In the genomic region with DNA sequence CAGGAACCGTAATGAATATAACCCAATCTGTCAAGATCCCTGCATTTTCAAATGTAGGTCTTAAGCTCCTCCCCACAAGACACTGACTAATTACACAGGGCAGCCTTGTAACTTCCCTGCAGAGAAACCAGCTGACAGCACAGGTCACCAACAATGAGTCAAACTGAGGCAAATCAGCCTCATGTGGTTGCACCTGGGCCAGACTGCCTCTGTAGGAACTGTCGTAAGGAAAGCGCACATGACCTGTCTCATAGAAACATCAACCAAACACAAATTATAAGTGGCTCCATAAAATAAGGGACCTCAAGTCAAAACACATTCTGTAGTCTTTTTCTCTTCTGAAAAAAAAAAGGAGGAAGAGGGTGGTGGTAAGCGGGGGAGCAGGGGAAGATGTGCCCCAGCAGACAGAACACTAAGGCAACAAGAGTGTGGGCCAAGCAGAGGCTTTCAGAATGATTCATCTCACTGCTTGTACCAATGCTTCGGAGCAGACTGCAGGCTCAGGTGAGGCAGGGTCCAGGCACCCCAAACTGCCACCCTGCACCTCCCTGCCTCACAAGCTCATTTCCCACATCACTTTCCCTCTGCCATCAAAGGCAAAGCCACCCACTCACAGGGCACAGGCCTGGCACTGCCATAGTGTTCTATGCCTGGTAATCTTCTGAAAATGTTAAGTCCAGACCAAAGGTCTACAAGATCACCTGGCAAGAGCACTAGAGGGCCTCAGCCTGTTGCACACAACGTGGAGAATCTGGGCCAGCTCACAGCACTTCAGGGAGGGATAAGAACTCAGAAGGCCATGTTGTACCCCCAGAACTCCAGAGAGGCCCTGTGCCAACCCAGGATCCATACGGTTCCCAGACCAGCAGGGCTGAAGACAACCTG, we compare ENCODE assay signal across 8 mouse cellular contexts. TPM values are rescaled to one million over a fixed set of nuclear protein-coding genes. Genes with fewer than 3 reads are reported as not detected.
DNase-seq lines count a peak whose midpoint lies in the region; ATAC-seq and TF ChIP-seq lines count a peak whose summit lies in the region.

No protein-coding gene starts in this region.

- TF ChIP-seq POLR2A in bone marrow, adult 2 months (IDR thresholded peaks at IDR 0.05; ENCODE audit: borderline replicate concordance, control insufficient read depth, low read depth, low read length) = 0 out of 2 replicates have a peak, but pooled peaks have one; percentile 23

- H3K4me1 ChIP-seq in kidney, embryonic 16.5 days (ENCODE audit: insufficient read depth, low read length) = peaks cover 68% of the 10 kb centered on the region
- H3K4me1 ChIP-seq in bone marrow, adult 2 months (ENCODE audit: control insufficient read depth, insufficient read depth, low read length) = peaks cover 20% of the 10 kb centered on the region
- peaks cover 66% of the 10 kb centered on the region for H3K4me1 ChIP-seq in liver, postnatal 0 days (ENCODE audit: insufficient read depth)

- no peak overlapping the region for H3K9ac ChIP-seq in kidney, embryonic 16.5 days (replicated peaks; ENCODE audit: low read length)
- peak overlapping the region; percentile 26 for H3K9ac ChIP-seq in liver, postnatal 0 days (replicated peaks)

- ATAC-seq in kidney, embryonic 16.5 days (ENCODE audit: low FRiP score, low TSS enrichment) = no peak
- no peak for ATAC-seq in liver, postnatal 0 days

- no peak overlapping the region for H3K4me2 ChIP-seq in kidney, embryonic 16.5 days (replicated peaks; ENCODE audit: low read depth, low read length)
- no peak overlapping the region for H3K4me2 ChIP-seq in liver, postnatal 0 days (ENCODE audit: low read depth, low read length)

- no peaks in the 10 kb centered on the region for H3K27me3 ChIP-seq in kidney, embryonic 16.5 days (ENCODE audit: insufficient read depth, low read length)
- no peaks in the 10 kb centered on the region for H3K27me3 ChIP-seq in liver, postnatal 0 days (ENCODE audit: insufficient read depth, low read length)

- H3K27ac ChIP-seq in kidney, embryonic 16.5 days (ENCODE audit: low read length) = 0 out of 2 replicates have a peak overlapping the region, but pooled peaks have one; percentile 20
- peak overlapping the region; percentile 50 for H3K27ac ChIP-seq in bone marrow, adult 2 months (ENCODE audit: control insufficient read depth, insufficient read depth, low read depth, low read length, poor library complexity)
- peak overlapping the region; percentile 70 for H3K27ac ChIP-seq in liver, postnatal 0 days (ENCODE audit: low read depth)

- DNase-seq in kidney, adult 18-20 months = no peak
- peak; percentile 86 for DNase-seq in A20 (ENCODE audit: low read depth, low spot score)
- DNase-seq in liver, postnatal 0 days = no peak
- DNase-seq in embryo, embryonic 9.5 days (ENCODE audit: extremely low spot score) = no peak
- DNase-seq in frontal cortex, postnatal 36 days (ENCODE audit: low spot score in 2 of 2) = no peak
- DNase-seq in cerebellum, adult 18-20 months = no peak

- no peak overlapping the region for H3K4me3 ChIP-seq in kidney, embryonic 16.5 days (ENCODE audit: low read length)
- no peak overlapping the region for H3K4me3 ChIP-seq in bone marrow, adult 2 months (replicated peaks; ENCODE audit: control insufficient read depth, low read depth, low read length)
- no peak overlapping the region for H3K4me3 ChIP-seq in liver, postnatal 0 days (ENCODE audit: low read depth, low read length)

- 67% methylated on average over 7 of the region's 7 CpGs for WGBS in kidney, embryonic 16.5 days
- 42% methylated on average over 7 of the region's 7 CpGs for WGBS in bone marrow, adult 2 months
- 63% methylated on average over 7 of the region's 7 CpGs for WGBS in liver, postnatal 0 days (ENCODE audit: insufficient replicate concordance)

- no peak for TF ChIP-seq EP300 in liver, postnatal 0 days (IDR thresholded peaks at IDR 0.05; ENCODE audit: low read depth)

- H3K9me3 ChIP-seq in kidney, embryonic 16.5 days (ENCODE audit: low read length) = no peaks in the 10 kb centered on the region
- H3K9me3 ChIP-seq in liver, postnatal 0 days (ENCODE audit: low read length) = no peaks in the 10 kb centered on the region

- peaks cover 14% of the 10 kb centered on the region; the same call in 1 of the 2 replicates for H3K36me3 ChIP-seq in kidney, embryonic 16.5 days (ENCODE audit: insufficient read depth, low read length)
- H3K36me3 ChIP-seq in liver, postnatal 0 days (replicated peaks; ENCODE audit: insufficient read depth, low read length) = peaks cover 8% of the 10 kb centered on the region

- no peak for TF ChIP-seq CTCF in bone marrow, adult 2 months (IDR thresholded peaks at IDR 0.05; ENCODE audit: control insufficient read depth, insufficient read depth, low read length)
- no peak for TF ChIP-seq CTCF in liver, postnatal 0 days (IDR thresholded peaks at IDR 0.05; ENCODE audit: low read depth)

RNA-seq across cellular contexts. Expression of a gene that starts 16.6 kb away (rescaled TPM):
- polyA plus RNA-seq in kidney, embryonic 16.5 days (2015; fragmentation: Nextera tagmentation; extraction: Ambion mirVana) = 138 and 144 TPM in 2 replicates
- 23.3 and 41.2 TPM in 2 replicates for polyA plus RNA-seq in bone marrow, adult 2 months (2011; ENCODE audit: insufficient read depth, insufficient read length, low replicate concordance, missing spikeins)
- polyA plus RNA-seq in liver, postnatal 0 days (2015; fragmentation: Nextera tagmentation; extraction: Ambion mirVana) = 22.0 and 24.9 TPM in 2 replicates

RNA-seq across cellular contexts. Expression of a gene that starts 56.9 kb away (rescaled TPM):
- 0.81 and 0.99 TPM in 2 replicates for polyA plus RNA-seq in kidney, embryonic 16.5 days (2015; fragmentation: Nextera tagmentation; extraction: Ambion mirVana)
- 3.5 and 6.5 TPM in 2 replicates for polyA plus RNA-seq in bone marrow, adult 2 months (2011; ENCODE audit: insufficient read depth, insufficient read length, low replicate concordance, missing spikeins)
- polyA plus RNA-seq in liver, postnatal 0 days (2015; fragmentation: Nextera tagmentation; extraction: Ambion mirVana) = 0.05 and 0.13 TPM in 2 replicates

Comparison
In these comparisons a context has a peak if more than half of its experiments do, and no peak if none do; other contexts are left out.
1. H3K27ac ChIP-seq: peak in every context shown above with its lines; median percentile 70 in liver, postnatal 0 days; 50 in bone marrow, adult 2 months; 20 in kidney, embryonic 16.5 days.